Mouse (Mus musculus): ENCODE measurements at regions not wholly inside any gene's neighbourhood (a gene's known extent, or its start where the extent isn't known, plus 50 kb on each side); places are given as distances from the start of the nearest gene placed in this dataset.

DNA sequence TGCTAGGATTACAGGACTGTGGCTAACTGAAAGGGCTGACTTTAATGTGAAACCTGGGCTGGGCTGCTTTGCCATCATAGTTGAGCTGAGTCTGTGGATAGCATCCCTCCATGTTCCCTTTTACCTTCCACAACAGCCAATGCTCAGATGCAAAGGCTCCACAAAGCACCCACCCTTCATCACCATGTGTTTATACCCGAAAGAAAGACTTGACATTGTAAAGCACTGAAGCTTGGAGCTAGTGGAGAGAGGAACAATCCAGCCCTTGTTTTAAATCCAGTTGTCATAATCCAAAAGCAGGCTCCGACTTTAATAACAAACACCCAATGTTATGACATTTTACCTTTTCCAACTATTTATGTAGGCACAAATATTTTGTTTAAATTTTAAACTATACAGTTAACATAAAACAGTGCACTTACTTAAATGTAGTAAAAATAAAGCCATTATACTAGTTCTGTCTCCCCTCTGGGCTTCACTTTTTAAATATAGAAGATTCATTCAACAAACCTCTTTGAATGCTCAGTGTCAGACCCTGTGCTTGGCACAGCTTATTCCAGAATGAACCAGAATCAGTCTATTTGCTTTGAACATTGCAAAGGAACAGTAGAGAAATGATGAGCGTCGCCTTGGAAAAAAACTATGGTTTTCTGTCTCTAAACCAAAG, 98.7 kb upstream of the Lrig1 start:
- no peak overlapping the region for H3K9ac ChIP-seq (ENCODE audit: low read depth, poor library complexity, severe bottlenecking)
- no peaks in the 10 kb centered on the region for H3K4me1 ChIP-seq (ENCODE audit: control insufficient read depth, insufficient read depth, low read length)
- H3K27ac ChIP-seq (ENCODE audit: insufficient read depth, low read length), result no peak overlapping the region
- peaks cover 3% of the 10 kb centered on the region; the same call in 1 of the 2 replicates for H3K9me3 ChIP-seq (replicated peaks; ENCODE audit: control insufficient read depth, insufficient read depth, low read length, poor library complexity, severe bottlenecking)
- no peaks in the 10 kb centered on the region for H3K36me3 ChIP-seq (ENCODE audit: control insufficient read depth, insufficient read depth, low read length, poor library complexity, severe bottlenecking)
- TF ChIP-seq POLR2A (IDR thresholded peaks at IDR 0.05; ENCODE audit: insufficient read depth, low read length) (no peak), EP300 (IDR thresholded peaks at IDR 0.05; ENCODE audit: insufficient read depth, low read depth, low read length) (no peak), CTCF (IDR thresholded peaks at IDR 0.05; ENCODE audit: low read depth, low read length) (no peak)
- no peak overlapping the region for H3K4me3 ChIP-seq (ENCODE audit: low read depth, low read length)
- H3K27me3 ChIP-seq (ENCODE audit: control insufficient read depth, insufficient read depth, low read length, poor library complexity, severe bottlenecking), result no peaks in the 10 kb centered on the region

DNA sequence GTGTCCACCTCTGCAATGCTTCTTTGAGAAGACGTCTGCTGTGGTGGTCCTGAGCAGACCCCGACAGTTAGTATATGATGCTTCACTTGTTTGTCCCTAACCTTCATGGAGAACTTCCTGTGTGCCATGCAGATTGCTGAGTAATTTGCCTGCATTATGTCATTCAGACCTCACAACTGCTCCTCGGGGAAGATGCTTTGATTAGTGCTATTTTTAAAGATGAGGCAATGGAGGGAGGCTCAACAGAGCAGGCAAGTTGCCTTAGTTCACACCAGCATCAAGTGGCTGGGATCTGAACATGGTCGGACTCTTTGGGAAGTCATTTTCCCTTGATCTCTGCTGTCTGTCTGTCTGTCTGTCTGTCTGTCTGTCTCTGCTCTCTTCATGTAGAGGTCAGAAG, 95.5 kb upstream of the Lrig1 start:
- H3K9me3 ChIP-seq (replicated peaks; ENCODE audit: control insufficient read depth, insufficient read depth, low read length, poor library complexity, severe bottlenecking), result peaks cover 3% of the 10 kb centered on the region; the same call in 1 of the 2 replicates
- H3K4me3 ChIP-seq (ENCODE audit: low read depth, low read length), result no peak overlapping the region
- H3K36me3 ChIP-seq (ENCODE audit: control insufficient read depth, insufficient read depth, low read length, poor library complexity, severe bottlenecking), result no peaks in the 10 kb centered on the region
- no peaks in the 10 kb centered on the region for H3K4me1 ChIP-seq (ENCODE audit: control insufficient read depth, insufficient read depth, low read length)
- H3K9ac ChIP-seq (ENCODE audit: low read depth, poor library complexity, severe bottlenecking), result no peak overlapping the region
- TF ChIP-seq POLR2A (IDR thresholded peaks at IDR 0.05; ENCODE audit: insufficient read depth, low read length) (no peak), CTCF (IDR thresholded peaks at IDR 0.05; ENCODE audit: low read depth, low read length) (no peak), EP300 (IDR thresholded peaks at IDR 0.05; ENCODE audit: insufficient read depth, low read depth, low read length) (no peak)
- H3K27ac ChIP-seq (ENCODE audit: insufficient read depth, low read length), result no peak overlapping the region
- no peaks in the 10 kb centered on the region for H3K27me3 ChIP-seq (ENCODE audit: control insufficient read depth, insufficient read depth, low read length, poor library complexity, severe bottlenecking)

DNA sequence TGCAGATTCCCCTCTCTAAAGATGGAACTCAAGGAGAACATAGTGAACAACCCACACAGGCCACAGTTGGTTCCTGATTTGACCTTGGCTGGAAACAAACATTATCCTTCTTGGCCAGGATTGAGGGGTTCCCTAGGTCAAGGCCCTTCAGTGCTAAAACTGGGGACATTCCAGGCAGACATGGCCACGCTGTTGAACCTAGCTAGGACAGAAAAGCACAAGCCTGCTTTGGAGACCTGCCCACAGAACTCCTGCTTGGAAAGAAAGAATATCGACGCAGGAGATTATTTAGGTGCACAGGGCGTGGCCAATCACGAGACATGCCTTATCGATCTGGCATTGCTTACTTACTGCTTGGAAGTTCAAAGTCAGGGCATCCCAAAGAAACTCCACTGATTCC, 93.6 kb upstream of the Lrig1 start:
- peaks cover 3% of the 10 kb centered on the region; the same call in 1 of the 2 replicates for H3K9me3 ChIP-seq (replicated peaks; ENCODE audit: control insufficient read depth, insufficient read depth, low read length, poor library complexity, severe bottlenecking)
- no peaks in the 10 kb centered on the region for H3K36me3 ChIP-seq (ENCODE audit: control insufficient read depth, insufficient read depth, low read length, poor library complexity, severe bottlenecking)
- H3K4me3 ChIP-seq (ENCODE audit: low read depth, low read length), result no peak overlapping the region
- no peak for TF ChIP-seq CTCF (IDR thresholded peaks at IDR 0.05; ENCODE audit: low read depth, low read length)
- no peak for TF ChIP-seq EP300 (IDR thresholded peaks at IDR 0.05; ENCODE audit: insufficient read depth, low read depth, low read length)
- no peaks in the 10 kb centered on the region for H3K4me1 ChIP-seq (ENCODE audit: control insufficient read depth, insufficient read depth, low read length)
- H3K9ac ChIP-seq (ENCODE audit: low read depth, poor library complexity, severe bottlenecking), result no peak overlapping the region
- no peaks in the 10 kb centered on the region for H3K27me3 ChIP-seq (ENCODE audit: control insufficient read depth, insufficient read depth, low read length, poor library complexity, severe bottlenecking)
- H3K27ac ChIP-seq (ENCODE audit: insufficient read depth, low read length), result no peak overlapping the region

DNA sequence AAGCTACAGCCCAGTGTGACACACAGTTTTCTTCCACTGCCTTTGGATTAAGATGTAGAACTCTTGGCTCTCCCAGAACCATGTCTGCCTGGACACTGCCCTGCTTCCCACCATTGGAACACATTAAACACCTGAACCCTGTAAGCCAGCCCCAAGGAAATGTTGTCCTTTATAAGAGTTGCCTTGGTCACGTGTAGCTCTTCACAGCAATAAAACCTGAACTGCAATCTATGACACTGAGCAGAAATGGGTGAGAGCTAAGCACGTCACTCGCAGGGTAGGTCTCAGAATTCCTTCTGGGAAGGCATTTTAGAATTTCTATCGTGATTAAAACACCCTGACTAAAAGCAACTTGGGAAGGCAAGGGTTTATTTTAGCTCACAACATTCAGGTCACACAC, 92.4 kb upstream of the Lrig1 start:
- Histone ChIP-seq H3K4me3 (ENCODE audit: low read depth, low read length) (no peak overlapping the region), H3K27me3 (ENCODE audit: control insufficient read depth, insufficient read depth, low read length, poor library complexity, severe bottlenecking) (no peaks in the 10 kb centered on the region), H3K9me3 (replicated peaks; ENCODE audit: control insufficient read depth, insufficient read depth, low read length, poor library complexity, severe bottlenecking) (peaks cover 3% of the 10 kb centered on the region; the same call in 1 of the 2 replicates), H3K4me1 (ENCODE audit: control insufficient read depth, insufficient read depth, low read length) (no peaks in the 10 kb centered on the region), H3K27ac (ENCODE audit: insufficient read depth, low read length) (no peak overlapping the region), H3K36me3 (ENCODE audit: control insufficient read depth, insufficient read depth, low read length, poor library complexity, severe bottlenecking) (no peaks in the 10 kb centered on the region), H3K9ac (ENCODE audit: low read depth, poor library complexity, severe bottlenecking) (no peak overlapping the region)
- TF ChIP-seq POLR2A (IDR thresholded peaks at IDR 0.05; ENCODE audit: insufficient read depth, low read length) (no peak), EP300 (IDR thresholded peaks at IDR 0.05; ENCODE audit: insufficient read depth, low read depth, low read length) (no peak), CTCF (IDR thresholded peaks at IDR 0.05; ENCODE audit: low read depth, low read length) (no peak)

DNA sequence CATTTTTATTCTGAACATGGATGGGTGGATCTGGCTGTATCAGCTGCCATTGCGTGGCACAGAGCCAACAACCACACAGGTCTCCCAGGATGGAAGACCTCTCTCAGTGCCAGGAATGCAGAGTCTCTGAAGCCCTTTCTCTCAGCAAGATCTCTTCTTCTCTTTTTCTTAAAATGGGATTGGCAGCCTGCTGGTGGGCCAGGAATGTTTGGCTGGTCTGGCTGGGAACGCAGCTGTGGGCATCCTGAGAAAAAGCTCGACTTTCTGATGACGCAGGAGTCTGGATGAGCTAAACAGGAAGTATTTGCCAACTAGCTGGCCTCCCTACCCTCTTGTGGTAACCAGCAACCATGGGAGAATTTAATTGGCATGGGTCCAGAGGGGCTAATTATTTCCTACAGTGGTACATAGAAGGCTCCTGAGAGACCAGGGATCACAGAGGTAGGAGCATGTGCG, 89.4 kb upstream of the Lrig1 start:
- TF ChIP-seq POLR2A (IDR thresholded peaks at IDR 0.05; ENCODE audit: insufficient read depth, low read length) (no peak), EP300 (IDR thresholded peaks at IDR 0.05; ENCODE audit: insufficient read depth, low read depth, low read length) (no peak), CTCF (IDR thresholded peaks at IDR 0.05; ENCODE audit: low read depth, low read length) (no peak)
- H3K36me3 ChIP-seq (ENCODE audit: control insufficient read depth, insufficient read depth, low read length, poor library complexity, severe bottlenecking), result no peaks in the 10 kb centered on the region
- no peak overlapping the region for H3K9ac ChIP-seq (ENCODE audit: low read depth, poor library complexity, severe bottlenecking)
- H3K9me3 ChIP-seq (replicated peaks; ENCODE audit: control insufficient read depth, insufficient read depth, low read length, poor library complexity, severe bottlenecking), result no peaks in the 10 kb centered on the region
- H3K4me3 ChIP-seq (ENCODE audit: low read depth, low read length), result no peak overlapping the region
- no peaks in the 10 kb centered on the region for H3K4me1 ChIP-seq (ENCODE audit: control insufficient read depth, insufficient read depth, low read length)
- no peaks in the 10 kb centered on the region for H3K27me3 ChIP-seq (ENCODE audit: control insufficient read depth, insufficient read depth, low read length, poor library complexity, severe bottlenecking)
- H3K27ac ChIP-seq (ENCODE audit: insufficient read depth, low read length), result no peak overlapping the region

DNA sequence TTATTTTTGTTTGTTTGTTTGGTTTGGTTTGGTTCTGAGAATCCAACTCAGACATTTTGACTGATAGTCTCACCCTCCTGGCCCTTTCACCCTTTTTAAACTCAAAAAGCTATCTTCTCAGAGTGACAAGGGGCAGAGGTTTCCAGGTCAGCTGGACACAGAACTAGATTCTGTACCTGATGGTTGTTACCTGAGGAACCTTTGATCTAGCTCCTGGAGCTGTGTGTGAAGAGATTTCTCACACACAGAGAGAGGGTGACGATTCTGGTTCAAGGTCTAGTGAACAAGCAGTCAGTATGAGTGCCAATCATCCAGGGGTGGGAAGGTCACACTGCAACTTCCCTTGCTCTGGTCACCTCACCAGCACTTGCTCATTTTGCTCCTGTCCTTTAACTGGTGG, 83.5 kb upstream of the Lrig1 start:
- Histone ChIP-seq H3K9ac (ENCODE audit: low read depth, poor library complexity, severe bottlenecking) (no peak overlapping the region), H3K9me3 (replicated peaks; ENCODE audit: control insufficient read depth, insufficient read depth, low read length, poor library complexity, severe bottlenecking) (no peaks in the 10 kb centered on the region)

More for the DNA sequence above, 83.5 kb upstream of the Lrig1 start:
- no peak for TF ChIP-seq CTCF (IDR thresholded peaks at IDR 0.05; ENCODE audit: low read depth, low read length)
- TF ChIP-seq POLR2A (IDR thresholded peaks at IDR 0.05; ENCODE audit: insufficient read depth, low read length), result no peak
- no peaks in the 10 kb centered on the region for H3K36me3 ChIP-seq (ENCODE audit: control insufficient read depth, insufficient read depth, low read length, poor library complexity, severe bottlenecking)
- no peaks in the 10 kb centered on the region for H3K27me3 ChIP-seq (ENCODE audit: control insufficient read depth, insufficient read depth, low read length, poor library complexity, severe bottlenecking)
- peaks cover 5% of the 10 kb centered on the region for H3K4me1 ChIP-seq (ENCODE audit: control insufficient read depth, insufficient read depth, low read length)
- H3K27ac ChIP-seq (ENCODE audit: insufficient read depth, low read length), result no peak overlapping the region
- H3K4me3 ChIP-seq (ENCODE audit: low read depth, low read length), result no peak overlapping the region

All from ES-Bruce4 (cell line).